Mouse (Mus musculus) stomach, postnatal 0 days (tissue): ENCODE measurements around the gene Apc2.

Source experiments
- CTCF ChIP-seq: IDR thresholded peaks from 2 replicates; pipeline ENCODE4 v1.5.1; 2016; ENCODE audit warnings: antibody characterized with exemption, low read depth, mild to moderate bottlenecking, moderate library complexity
- EP300 ChIP-seq: optimal IDR thresholded peaks from 2 replicates; pipeline ENCODE3; 2016; ENCODE audit warnings: antibody characterized with exemption

GRCm38 (mm10) chr10:80265149-80265486 lies 30.7 kb upstream of the Apc2 start:
- no peak for TF ChIP-seq CTCF
- no peak for TF ChIP-seq EP300
